Mouse (Mus musculus): Measurements from ENCODE around the gene Sema5a. TPM values are rescaled to one million over a fixed set of nuclear protein-coding genes. Genes with fewer than 3 reads are reported as not detected.

The Sema5a gene
- total RNA-seq, 1 experiment from 2014 or later = not detected

DNA sequence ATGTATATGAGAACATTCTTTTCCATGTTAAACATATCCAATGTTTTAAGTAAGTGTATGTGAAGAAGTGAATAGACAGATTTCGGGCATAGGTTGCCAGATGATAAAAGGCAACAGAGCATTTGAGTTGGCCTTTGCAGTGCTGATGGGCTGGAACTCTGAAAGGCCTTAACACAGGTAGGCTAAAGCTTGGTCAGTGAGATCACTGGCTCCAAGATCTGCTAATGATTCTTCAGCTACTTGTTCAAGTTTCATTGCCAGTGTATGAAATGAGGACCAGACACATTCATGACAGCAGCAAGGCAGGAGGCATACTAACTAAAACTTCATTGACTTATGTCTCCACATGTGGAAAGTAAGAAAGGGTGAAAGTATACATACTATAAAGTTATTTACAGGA is 154.1 kb downstream of the Sema5a start:
- ATAC-seq (replicated peaks; ENCODE audit: insufficient number of reproducible peaks, low FRiP score, low TSS enrichment, poor library complexity, severe bottlenecking) = no peak

GRCm38 (mm10) chr15:32401909-32402527 is 157.4 kb downstream of the Sema5a start:
- no peak for ATAC-seq (replicated peaks; ENCODE audit: insufficient number of reproducible peaks, low FRiP score, low TSS enrichment, poor library complexity, severe bottlenecking)

- no peak for ATAC-seq (replicated peaks; ENCODE audit: insufficient number of reproducible peaks, low FRiP score, low TSS enrichment, poor library complexity, severe bottlenecking)
Measured at GRCm38 (mm10) chr15:32403321-32403720, 158.7 kb downstream of the Sema5a start.

DNA sequence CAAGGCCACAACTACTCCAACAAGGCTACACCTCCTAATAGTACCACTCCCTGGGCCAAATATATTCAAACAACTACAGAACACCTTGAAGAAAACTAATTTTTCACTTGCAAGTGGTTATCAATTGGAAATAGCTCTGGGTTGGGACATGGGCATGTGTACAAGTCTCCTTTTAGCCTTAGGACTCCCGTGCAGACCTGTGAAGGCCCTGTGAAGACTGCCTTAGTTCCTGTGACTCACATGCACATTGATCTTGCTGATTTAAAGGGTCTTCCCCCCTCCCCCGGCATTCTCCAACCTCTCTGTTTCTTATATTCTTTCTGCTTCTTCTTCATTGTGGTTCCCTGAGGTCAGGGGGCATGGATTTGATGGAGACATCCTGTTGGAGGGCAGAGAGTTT is 161.8 kb downstream of the Sema5a start:
- no peak for ATAC-seq (replicated peaks; ENCODE audit: insufficient number of reproducible peaks, low FRiP score, low TSS enrichment, poor library complexity, severe bottlenecking)

DNA sequence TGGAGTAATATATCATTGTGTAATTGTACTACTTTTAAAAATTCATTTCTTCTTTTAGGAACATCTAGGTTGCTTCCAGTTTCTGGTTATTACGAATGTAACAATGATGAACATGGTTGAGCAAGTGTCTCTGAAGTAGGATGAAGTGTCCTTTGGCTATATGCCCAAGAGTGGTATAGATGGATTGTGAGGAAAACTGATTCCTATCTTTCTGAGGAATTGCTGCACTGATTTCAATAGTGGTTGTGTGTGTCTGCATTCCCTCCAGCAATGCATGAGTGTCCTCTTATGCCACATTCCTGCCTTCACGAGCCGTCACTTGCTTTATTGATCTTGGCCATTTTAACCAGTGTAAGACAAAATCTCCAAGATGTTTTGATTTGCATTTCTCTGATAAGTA is 163.2 kb downstream of the Sema5a start:
- ATAC-seq (replicated peaks; ENCODE audit: insufficient number of reproducible peaks, low FRiP score, low TSS enrichment, poor library complexity, severe bottlenecking) = no peak

GRCm38 (mm10) chr15:32416291-32416690 is 171.7 kb downstream of the Sema5a start:
- no peak for ATAC-seq (replicated peaks; ENCODE audit: insufficient number of reproducible peaks, low FRiP score, low TSS enrichment, poor library complexity, severe bottlenecking)

- ATAC-seq (replicated peaks; ENCODE audit: insufficient number of reproducible peaks, low FRiP score, low TSS enrichment, poor library complexity, severe bottlenecking) = no peak
Measured at GRCm38 (mm10) chr15:32422631-32423030, 178.0 kb downstream of the Sema5a start.

- no peak for ATAC-seq (replicated peaks; ENCODE audit: insufficient number of reproducible peaks, low FRiP score, low TSS enrichment, poor library complexity, severe bottlenecking)
Measured at GRCm38 (mm10) chr15:32423061-32423460, 178.5 kb downstream of the Sema5a start.

- ATAC-seq (replicated peaks; ENCODE audit: insufficient number of reproducible peaks, low FRiP score, low TSS enrichment, poor library complexity, severe bottlenecking) = no peak
Measured at GRCm38 (mm10) chr15:32427188-32427924, 182.7 kb downstream of the Sema5a start.

GRCm38 (mm10) chr15:32432927-32433832 is 188.6 kb downstream of the Sema5a start:
- no peak for ATAC-seq (replicated peaks; ENCODE audit: insufficient number of reproducible peaks, low FRiP score, low TSS enrichment, poor library complexity, severe bottlenecking)

- ATAC-seq (replicated peaks; ENCODE audit: insufficient number of reproducible peaks, low FRiP score, low TSS enrichment, poor library complexity, severe bottlenecking) = no peak
Measured at GRCm38 (mm10) chr15:32433833-32434155, 189.2 kb downstream of the Sema5a start.

GRCm38 (mm10) chr15:32434274-32434673 is 189.7 kb downstream of the Sema5a start:
- ATAC-seq (replicated peaks; ENCODE audit: insufficient number of reproducible peaks, low FRiP score, low TSS enrichment, poor library complexity, severe bottlenecking) = no peak

- ATAC-seq (replicated peaks; ENCODE audit: insufficient number of reproducible peaks, low FRiP score, low TSS enrichment, poor library complexity, severe bottlenecking) = no peak
Measured at GRCm38 (mm10) chr15:32437654-32438053, 193.0 kb downstream of the Sema5a start.

GRCm38 (mm10) chr15:32442745-32443144 is 198.1 kb downstream of the Sema5a start:
- no peak for ATAC-seq (replicated peaks; ENCODE audit: insufficient number of reproducible peaks, low FRiP score, low TSS enrichment, poor library complexity, severe bottlenecking)

- no peak for ATAC-seq (replicated peaks; ENCODE audit: insufficient number of reproducible peaks, low FRiP score, low TSS enrichment, poor library complexity, severe bottlenecking)
Measured at GRCm38 (mm10) chr15:32447558-32448349, 203.1 kb downstream of the Sema5a start.

- ATAC-seq (replicated peaks; ENCODE audit: insufficient number of reproducible peaks, low FRiP score, low TSS enrichment, poor library complexity, severe bottlenecking) = no peak
Measured at GRCm38 (mm10) chr15:32459046-32459445, 214.4 kb downstream of the Sema5a start.

- ATAC-seq (replicated peaks; ENCODE audit: insufficient number of reproducible peaks, low FRiP score, low TSS enrichment, poor library complexity, severe bottlenecking) = no peak
Measured at GRCm38 (mm10) chr15:32460238-32460637, 215.6 kb downstream of the Sema5a start.

DNA sequence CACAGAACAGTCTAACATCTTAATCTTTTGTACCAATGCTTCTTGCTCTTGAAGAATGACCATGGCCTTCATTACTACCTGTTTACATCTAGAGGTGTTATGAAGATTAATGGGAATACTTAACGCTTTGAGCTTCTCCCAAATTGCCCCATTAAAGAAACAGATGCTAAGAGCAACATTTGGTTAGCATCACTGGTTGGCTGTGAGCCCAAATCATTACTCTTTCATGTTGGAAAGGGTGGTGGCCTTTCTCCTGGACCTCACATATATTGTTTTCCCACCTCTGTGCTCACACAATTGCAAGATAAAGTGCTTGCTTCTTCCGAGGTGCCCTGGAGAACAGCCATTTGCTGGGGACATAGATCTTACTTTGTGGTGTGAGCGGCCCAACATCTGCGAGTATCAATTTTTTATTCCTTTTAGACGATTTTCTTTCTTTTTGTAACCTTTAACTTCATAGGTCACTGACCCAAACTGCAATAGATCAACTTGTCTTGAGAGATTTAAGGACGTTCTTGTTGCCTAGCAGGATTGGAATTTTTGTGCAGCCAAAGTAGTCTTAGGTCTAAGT is 227.0 kb downstream of the Sema5a start:
- no peak for ATAC-seq (replicated peaks; ENCODE audit: insufficient number of reproducible peaks, low FRiP score, low TSS enrichment, poor library complexity, severe bottlenecking)

- no peak for ATAC-seq (replicated peaks; ENCODE audit: insufficient number of reproducible peaks, low FRiP score, low TSS enrichment, poor library complexity, severe bottlenecking)
Measured at GRCm38 (mm10) chr15:32480747-32481146, 236.1 kb downstream of the Sema5a start.

Data from monocyte, adult 5-6 weeks (primary cell).